In the genomic region with DNA sequence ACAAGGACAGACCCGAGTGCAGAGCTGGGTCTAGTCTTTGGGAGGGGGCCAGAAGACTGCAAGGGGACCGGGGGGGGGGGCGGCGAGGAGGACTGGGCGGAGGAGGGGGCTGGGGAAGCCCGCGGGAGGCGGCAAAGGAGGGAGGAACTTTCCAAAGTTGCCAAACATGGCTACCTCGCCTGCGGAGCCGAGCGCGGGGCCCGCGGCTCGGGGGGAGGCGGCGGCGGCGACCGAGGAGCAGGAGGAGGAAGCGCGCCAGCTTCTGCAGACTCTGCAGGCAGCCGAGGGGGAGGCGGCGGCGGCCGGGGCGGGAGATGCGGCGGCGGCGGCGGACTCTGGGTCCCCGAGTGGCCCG, we compare ENCODE assay signal across 8 mouse cellular contexts. TPM values are rescaled to one million over a fixed set of nuclear protein-coding genes. Genes with fewer than 3 reads are reported as not detected.
DNase-seq lines count a peak whose midpoint lies in the region; ATAC-seq lines count a peak whose summit lies in the region.

Gene Six5 (plus strand): TSS at position 124 of the 355 bp plus-strand sequence.

- no peak for ATAC-seq in megakaryocyte, adult 5-6 weeks (ENCODE audit: poor library complexity, severe bottlenecking)
- ATAC-seq in forebrain, embryonic 15.5 days (replicated peaks), result peak; percentile 1
- no peak for ATAC-seq in midbrain, embryonic 12.5 days (ENCODE audit: low FRiP score, low read depth)

- H3K27ac ChIP-seq in forebrain, embryonic 15.5 days (replicated peaks), result peak within 1 kb of the TSS; percentile 76
- peak within 1 kb of the TSS; percentile 95 for H3K27ac ChIP-seq in limb, embryonic 10.5 days
- H3K27ac ChIP-seq in midbrain, embryonic 12.5 days (replicated peaks), result peak within 1 kb of the TSS; percentile 91

- peaks cover 60% of the 10 kb centered on the region for H3K4me1 ChIP-seq in megakaryocyte, embryonic 14.5 days
- peaks cover 46% of the 10 kb centered on the region for H3K4me1 ChIP-seq in forebrain, embryonic 15.5 days
- H3K4me1 ChIP-seq in limb, embryonic 10.5 days, result peaks cover 54% of the 10 kb centered on the region
- peaks cover 55% of the 10 kb centered on the region for H3K4me1 ChIP-seq in midbrain, embryonic 12.5 days

- WGBS in forebrain, embryonic 15.5 days, result 0% methylated on average over 16 of the region's 36 CpGs
- under 1% methylated on average over 34 of the region's 36 CpGs for WGBS in limb, embryonic 10.5 days
- WGBS in midbrain, embryonic 12.5 days, result 1% methylated on average over 23 of the region's 36 CpGs

- no peaks in the 10 kb centered on the region for H3K9me3 ChIP-seq in megakaryocyte, embryonic 14.5 days
- H3K9me3 ChIP-seq in forebrain, embryonic 15.5 days, result no peaks in the 10 kb centered on the region
- no peaks in the 10 kb centered on the region for H3K9me3 ChIP-seq in limb, embryonic 10.5 days (replicated peaks)
- H3K9me3 ChIP-seq in midbrain, embryonic 12.5 days, result no peaks in the 10 kb centered on the region

- peak within 1 kb of the TSS; percentile 93 for H3K4me3 ChIP-seq in megakaryocyte, embryonic 14.5 days (replicated peaks)
- H3K4me3 ChIP-seq in forebrain, embryonic 15.5 days, result peak within 1 kb of the TSS; percentile 59
- H3K4me3 ChIP-seq in limb, embryonic 10.5 days, result peak within 1 kb of the TSS; percentile 67
- peak within 1 kb of the TSS; percentile 72 for H3K4me3 ChIP-seq in midbrain, embryonic 12.5 days

- peaks cover 47% of the 10 kb centered on the region for H3K27me3 ChIP-seq in megakaryocyte, embryonic 14.5 days (replicated peaks)
- H3K27me3 ChIP-seq in forebrain, embryonic 15.5 days, result no peaks in the 10 kb centered on the region
- peaks cover 24% of the 10 kb centered on the region for H3K27me3 ChIP-seq in limb, embryonic 10.5 days (ENCODE audit: low read depth, poor library complexity, severe bottlenecking)
- peaks cover 35% of the 10 kb centered on the region for H3K27me3 ChIP-seq in midbrain, embryonic 12.5 days

- DNase-seq in ZHBTc4 (ENCODE audit: low read depth, low spot score), result peak; percentile 64
- no peak for DNase-seq in limb, embryonic 10.5 days (ENCODE audit: low spot score)
- peak; percentile 85 for DNase-seq in thymus, postnatal 4 days
- no peak for DNase-seq in natural killer cell, adult 2 months (ENCODE audit: low spot score in 2 of 2)

- H3K9ac ChIP-seq in forebrain, embryonic 15.5 days (replicated peaks), result peak within 1 kb of the TSS; percentile 63
- H3K9ac ChIP-seq in midbrain, embryonic 12.5 days (replicated peaks), result peak within 1 kb of the TSS; percentile 85

- H3K4me2 ChIP-seq in forebrain, embryonic 15.5 days (replicated peaks), result peak within 1 kb of the TSS; percentile 99
- H3K4me2 ChIP-seq in midbrain, embryonic 12.5 days (replicated peaks), result peak within 1 kb of the TSS; percentile 98

- H3K36me3 ChIP-seq in megakaryocyte, embryonic 14.5 days (replicated peaks; ENCODE audit: low read length), result peaks cover 21% of the 10 kb centered on the region
- peaks cover 10% of the 10 kb centered on the region; the same call in 1 of the 2 replicates for H3K36me3 ChIP-seq in forebrain, embryonic 15.5 days
- H3K36me3 ChIP-seq in limb, embryonic 10.5 days, result peaks cover 40% of the 10 kb centered on the region
- peaks cover 26% of the 10 kb centered on the region for H3K36me3 ChIP-seq in midbrain, embryonic 12.5 days

RNA-seq across cellular contexts. Expression of gene Six5, which starts in this region (rescaled TPM):
- 11.5 and 23.2 TPM in 2 replicates for polyA plus RNA-seq in megakaryocyte, embryonic 14.5 days (2012; ENCODE audit: insufficient read depth, low replicate concordance)
- total RNA-seq in megakaryocyte, adult 5-6 weeks (2015), result 0.18 TPM in 1 of 2 replicates, not detected in the other
- total RNA-seq in megakaryocyte, adult 5-6 weeks (2017), result 0.04 and 0.07 TPM in 2 replicates
- 2.3 and 2.4 TPM in 2 replicates for polyA plus RNA-seq in forebrain, embryonic 15.5 days (2015; fragmentation: Nextera tagmentation; extraction: Ambion mirVana)
- 5.7 and 7.5 TPM in 2 replicates for polyA plus RNA-seq in limb, embryonic 10.5 days (2016; fragmentation: Nextera tagmentation; extraction: Ambion mirVana)
- 7.4 and 7.9 TPM in 2 replicates for polyA plus RNA-seq in midbrain, embryonic 12.5 days (2016; fragmentation: Nextera tagmentation; extraction: Ambion mirVana)

Comparison
In these comparisons a context has a peak if more than half of its experiments do, and no peak if none do; other contexts are left out.
1. DNase-seq: peak in ZHBTc4 (single experiment) and thymus, postnatal 4 days (single experiment); none in limb, embryonic 10.5 days (single experiment) and natural killer cell, adult 2 months (0 of 2).
2. Peak in every context shown above with its lines, with median percentiles within 50 percentile points of each other: H3K4me3 ChIP-seq and H3K27ac ChIP-seq.